Mouse (Mus musculus) heart, adult 10 weeks (tissue): ENCODE results near the gene Srrt. TPM values are rescaled to one million over a fixed set of nuclear protein-coding genes. Genes with fewer than 3 reads are reported as not detected.

Experiments used
- polyA plus RNA-seq: library from polyadenylated mRNA; stranded (reverse); fragments of 350-450 nt; fragmentation: Illumina TruSeq; extraction: RNeasy Lipid Tissue Mini Kit (QIAGEN cat#74804); gene quantifications from one replicate; pipeline ENCODE4 v1.2.3, GENCODE M21; 2014; ENCODE audit warnings: low read depth, low replicate concordance

Gene Srrt
- polyA plus RNA-seq, result 80.4 TPM

GRCm38 (mm10) chr5:137307071-137307912 lies at the start of gene Srrt:
TSS of gene Srrt (minus strand) at chr5:137307674.

GRCm38 (mm10) chr5:137349384-137350204 lies 42.1 kb upstream of the Srrt start, which contains the start of gene Ephb4:
TSS of gene Ephb4 (plus strand) at chr5:137350109.

GRCm38 (mm10) chr5:137333512-137334174 lies 26.2 kb upstream of the Srrt start, which contains the start of gene Slc12a9:
TSS of gene Slc12a9 (minus strand) at chr5:137333597.

GRCm38 (mm10) chr5:137314193-137315083 lies 7.0 kb upstream of the Srrt start, which contains the start of gene Trip6:
TSS of gene Trip6 (minus strand) at chr5:137314404.

GRCm38 (mm10) chr5:137293839-137294743 lies 13.4 kb downstream of the Srrt start, which contains the start of gene Ufsp1:
TSS of gene Ufsp1 (plus strand) at chr5:137294629.

GRCm38 (mm10) chr5:137287032-137287952 lies 20.2 kb downstream of the Srrt start, which contains the start of gene Ache:
TSS of gene Ache (plus strand) at chr5:137287519.

Other genes starting within 250 kb of the Srrt start
- gene Serpine1, start 235.4 kb downstream of the Srrt start, polyA plus RNA-seq, result 15.7 TPM
- gene Trim56, start 191.5 kb downstream of the Srrt start, polyA plus RNA-seq, result 12.1 TPM
- gene Muc3, start 158.4 kb downstream of the Srrt start, polyA plus RNA-seq, result not detected
- gene Muc3a, start 95.3 kb downstream of the Srrt start, polyA plus RNA-seq, result 0.24 TPM
- 2.8 TPM for gene Ache, start 20.2 kb downstream of the Srrt start, polyA plus RNA-seq
- gene Ufsp1, start 13.0 kb downstream of the Srrt start, polyA plus RNA-seq, result 9.2 TPM
- 17.0 TPM for gene Trip6, start 6.7 kb upstream of the Srrt start, polyA plus RNA-seq
- gene Slc12a9, start 25.9 kb upstream of the Srrt start, polyA plus RNA-seq, result 4.2 TPM
- 29.4 TPM for gene Ephb4, start 42.4 kb upstream of the Srrt start, polyA plus RNA-seq
- not detected for gene Zan, start 169.4 kb upstream of the Srrt start, polyA plus RNA-seq
- 15.7 TPM for gene Pop7, start 194.8 kb upstream of the Srrt start, polyA plus RNA-seq
- 23.9 TPM for gene Gigyf1, start 210.9 kb upstream of the Srrt start, polyA plus RNA-seq
- gene Epo, start 225.6 kb upstream of the Srrt start, polyA plus RNA-seq, result not detected
- gene Gnb2, start 225.8 kb upstream of the Srrt start, polyA plus RNA-seq, result 231 TPM
- gene Actl6b, start 245.8 kb upstream of the Srrt start, polyA plus RNA-seq, result not detected